Mouse (Mus musculus): Measurements from ENCODE around the gene Sh3bgrl2. TPM values are rescaled to one million over a fixed set of nuclear protein-coding genes. Genes with fewer than 3 reads are reported as not detected.

The Sh3bgrl2 gene
- polyA plus RNA-seq, 1 experiment from 2014 or later: 33.2 TPM

GRCm38 (mm10) chr9:83628669-83629612, 80.8 kb downstream of the Sh3bgrl2 start:
- no peak for ATAC-seq (ENCODE audit: insufficient read depth, low FRiP score)
- 43% methylated on average over 19 of the region's 19 CpGs for WGBS
- Histone ChIP-seq H3K9ac (ENCODE audit: low read length) (no peak overlapping the region), H3K4me3 (replicated peaks; ENCODE audit: low read length) (no peak overlapping the region), H3K27ac (ENCODE audit: low read length) (no peak overlapping the region), H3K36me3 (ENCODE audit: control insufficient read depth, insufficient read depth, low read length) (no peaks in the 10 kb centered on the region), H3K9me3 (replicated peaks; ENCODE audit: control insufficient read depth, low read length) (no peaks in the 10 kb centered on the region), H3K27me3 (ENCODE audit: control insufficient read depth, insufficient read depth, low read length) (no peaks in the 10 kb centered on the region), H3K4me1 (ENCODE audit: control insufficient read depth, insufficient read depth, low read length) (peaks cover 5% of the 10 kb centered on the region), H3K4me2 (ENCODE audit: low read depth, low read length) (0 out of 2 replicates have a peak overlapping the region, but pooled peaks have one; percentile 13)

DNA sequence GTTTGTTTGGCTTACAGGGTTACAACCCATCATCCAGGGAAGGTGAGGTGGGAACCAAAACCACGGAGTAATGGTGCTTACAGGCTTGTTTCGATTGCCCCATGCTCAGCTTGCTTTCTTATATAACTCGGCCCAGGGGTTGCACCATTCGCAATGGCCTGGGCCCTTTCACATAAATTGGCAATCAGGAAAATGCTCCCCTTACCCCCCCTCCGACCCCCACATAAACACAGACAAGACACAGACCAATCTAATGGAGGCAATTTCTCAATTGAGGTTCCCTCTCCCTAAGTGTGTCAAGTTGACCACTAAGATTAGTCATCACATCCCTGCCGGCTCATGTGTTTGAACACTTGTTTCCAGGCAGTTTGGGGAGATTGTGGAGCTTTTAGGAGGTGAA, 82.2 kb downstream of the Sh3bgrl2 start:
- no peaks in the 10 kb centered on the region for H3K36me3 ChIP-seq (ENCODE audit: control insufficient read depth, insufficient read depth, low read length)
- H3K27me3 ChIP-seq (ENCODE audit: control insufficient read depth, insufficient read depth, low read length): no peaks in the 10 kb centered on the region
- no peak overlapping the region for H3K4me3 ChIP-seq (replicated peaks; ENCODE audit: low read length)
- H3K4me1 ChIP-seq (ENCODE audit: control insufficient read depth, insufficient read depth, low read length): peaks cover 5% of the 10 kb centered on the region
- WGBS: 72% methylated on average over 6 of the region's 6 CpGs
- ATAC-seq (ENCODE audit: insufficient read depth, low FRiP score): no peak
- no peak overlapping the region for H3K27ac ChIP-seq (ENCODE audit: low read length)
- no peak overlapping the region for H3K4me2 ChIP-seq (ENCODE audit: low read depth, low read length)
- H3K9ac ChIP-seq (ENCODE audit: low read length): no peak overlapping the region
- no peaks in the 10 kb centered on the region for H3K9me3 ChIP-seq (replicated peaks; ENCODE audit: control insufficient read depth, low read length)

GRCm38 (mm10) chr9:83631920-83632319, 83.8 kb downstream of the Sh3bgrl2 start:
- Histone ChIP-seq H3K4me3 (replicated peaks; ENCODE audit: low read length) (no peak overlapping the region), H3K4me2 (ENCODE audit: low read depth, low read length) (no peak overlapping the region), H3K9me3 (replicated peaks; ENCODE audit: control insufficient read depth, low read length) (no peaks in the 10 kb centered on the region), H3K27ac (ENCODE audit: low read length) (no peak overlapping the region), H3K4me1 (ENCODE audit: control insufficient read depth, insufficient read depth, low read length) (peaks cover 5% of the 10 kb centered on the region), H3K27me3 (ENCODE audit: control insufficient read depth, insufficient read depth, low read length) (no peaks in the 10 kb centered on the region), H3K36me3 (ENCODE audit: control insufficient read depth, insufficient read depth, low read length) (no peaks in the 10 kb centered on the region), H3K9ac (ENCODE audit: low read length) (no peak overlapping the region)
- 38% methylated on average over 5 of the region's 5 CpGs for WGBS
- ATAC-seq (ENCODE audit: insufficient read depth, low FRiP score): no peak

DNA sequence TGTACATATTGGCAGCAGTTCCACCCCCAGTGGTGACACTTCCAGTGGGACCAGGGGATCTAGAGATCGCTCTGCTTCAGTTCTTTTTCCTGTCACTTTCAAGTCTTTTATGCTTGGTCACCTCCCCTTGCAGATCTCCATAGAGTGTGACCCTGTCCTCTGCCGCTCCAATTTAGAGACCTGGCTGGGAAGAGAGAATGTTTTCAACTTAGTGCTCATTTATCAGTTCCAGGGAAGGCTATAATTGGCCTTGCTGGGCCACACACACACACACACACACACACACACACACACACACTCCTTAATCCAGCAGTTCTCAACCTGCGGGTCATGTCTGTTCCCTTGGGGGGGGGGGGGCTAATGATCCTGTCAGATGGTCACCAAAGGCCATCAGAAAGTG, 86.6 kb downstream of the Sh3bgrl2 start:
- no peaks in the 10 kb centered on the region for H3K9me3 ChIP-seq (replicated peaks; ENCODE audit: control insufficient read depth, low read length)
- H3K4me2 ChIP-seq (ENCODE audit: low read depth, low read length): no peak overlapping the region
- 62% methylated on average over 3 of the region's 3 CpGs for WGBS
- ATAC-seq (ENCODE audit: insufficient read depth, low FRiP score): no peak
- H3K4me1 ChIP-seq (ENCODE audit: control insufficient read depth, insufficient read depth, low read length): no peaks in the 10 kb centered on the region
- H3K9ac ChIP-seq (ENCODE audit: low read length): no peak overlapping the region
- no peaks in the 10 kb centered on the region for H3K27me3 ChIP-seq (ENCODE audit: control insufficient read depth, insufficient read depth, low read length)
- no peaks in the 10 kb centered on the region for H3K36me3 ChIP-seq (ENCODE audit: control insufficient read depth, insufficient read depth, low read length)
- no peak overlapping the region for H3K27ac ChIP-seq (ENCODE audit: low read length)
- H3K4me3 ChIP-seq (replicated peaks; ENCODE audit: low read length): no peak overlapping the region

GRCm38 (mm10) chr9:83635997-83636396, 87.9 kb downstream of the Sh3bgrl2 start:
- Histone ChIP-seq H3K9me3 (replicated peaks; ENCODE audit: control insufficient read depth, low read length) (no peaks in the 10 kb centered on the region), H3K4me3 (replicated peaks; ENCODE audit: low read length) (no peak overlapping the region), H3K4me2 (ENCODE audit: low read depth, low read length) (no peak overlapping the region), H3K4me1 (ENCODE audit: control insufficient read depth, insufficient read depth, low read length) (no peaks in the 10 kb centered on the region), H3K27ac (ENCODE audit: low read length) (no peak overlapping the region), H3K9ac (ENCODE audit: low read length) (no peak overlapping the region), H3K36me3 (ENCODE audit: control insufficient read depth, insufficient read depth, low read length) (no peaks in the 10 kb centered on the region), H3K27me3 (ENCODE audit: control insufficient read depth, insufficient read depth, low read length) (no peaks in the 10 kb centered on the region)
- WGBS: 16% methylated on average over 7 of the region's 7 CpGs
- no peak for ATAC-seq (ENCODE audit: insufficient read depth, low FRiP score)

GRCm38 (mm10) chr9:83643139-83643538, 95.0 kb downstream of the Sh3bgrl2 start:
- ATAC-seq (ENCODE audit: insufficient read depth, low FRiP score): no peak
- 50% methylated on average over 4 of the region's 4 CpGs for WGBS

GRCm38 (mm10) chr9:83643833-83644232, 95.7 kb downstream of the Sh3bgrl2 start:
- WGBS: 46% methylated on average over 4 of the region's 4 CpGs
- H3K4me3 ChIP-seq (replicated peaks; ENCODE audit: low read length): no peak overlapping the region
- H3K27ac ChIP-seq (ENCODE audit: low read length): no peak overlapping the region
- H3K4me2 ChIP-seq (ENCODE audit: low read depth, low read length): no peak overlapping the region
- H3K4me1 ChIP-seq (ENCODE audit: control insufficient read depth, insufficient read depth, low read length): 0 out of 2 replicates have a peak, but pooled peaks cover 5% of the 10 kb centered on the region
- H3K27me3 ChIP-seq (ENCODE audit: control insufficient read depth, insufficient read depth, low read length): no peaks in the 10 kb centered on the region
- H3K9me3 ChIP-seq (replicated peaks; ENCODE audit: control insufficient read depth, low read length): no peaks in the 10 kb centered on the region
- ATAC-seq (ENCODE audit: insufficient read depth, low FRiP score): no peak
- no peaks in the 10 kb centered on the region for H3K36me3 ChIP-seq (ENCODE audit: control insufficient read depth, insufficient read depth, low read length)
- H3K9ac ChIP-seq (ENCODE audit: low read length): no peak overlapping the region

More at GRCm38 (mm10) chr9:83643139-83643538, 95.0 kb downstream of the Sh3bgrl2 start:
- Histone ChIP-seq H3K9me3 (replicated peaks; ENCODE audit: control insufficient read depth, low read length) (no peaks in the 10 kb centered on the region), H3K4me2 (ENCODE audit: low read depth, low read length) (no peak overlapping the region), H3K9ac (ENCODE audit: low read length) (no peak overlapping the region), H3K27me3 (ENCODE audit: control insufficient read depth, insufficient read depth, low read length) (no peaks in the 10 kb centered on the region), H3K36me3 (ENCODE audit: control insufficient read depth, insufficient read depth, low read length) (no peaks in the 10 kb centered on the region), H3K27ac (ENCODE audit: low read length) (no peak overlapping the region), H3K4me3 (replicated peaks; ENCODE audit: low read length) (no peak overlapping the region), H3K4me1 (ENCODE audit: control insufficient read depth, insufficient read depth, low read length) (0 out of 2 replicates have a peak, but pooled peaks cover 5% of the 10 kb centered on the region)

DNA sequence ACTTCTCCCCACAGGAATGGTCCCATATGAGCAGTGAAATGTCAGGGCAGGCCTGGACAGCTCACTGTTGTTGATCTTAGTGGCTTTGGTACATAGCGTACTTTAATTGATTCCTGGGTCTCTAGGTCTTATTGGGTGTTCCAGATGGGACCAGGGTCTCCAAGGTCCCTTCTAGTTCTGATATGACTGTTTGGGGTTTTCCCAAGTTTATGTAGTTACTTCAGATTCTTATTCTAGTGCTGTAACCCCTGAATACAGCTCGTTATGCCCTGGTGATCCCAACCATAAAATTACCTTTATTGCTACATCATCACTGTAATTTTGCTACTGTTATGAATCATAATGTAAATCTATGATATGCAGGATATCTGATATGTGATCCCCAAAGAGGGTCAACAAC, 98.1 kb downstream of the Sh3bgrl2 start:
- Histone ChIP-seq H3K4me2 (ENCODE audit: low read depth, low read length) (no peak overlapping the region), H3K27ac (ENCODE audit: low read length) (no peak overlapping the region), H3K36me3 (ENCODE audit: control insufficient read depth, insufficient read depth, low read length) (no peaks in the 10 kb centered on the region), H3K4me3 (replicated peaks; ENCODE audit: low read length) (no peak overlapping the region), H3K9me3 (replicated peaks; ENCODE audit: control insufficient read depth, low read length) (no peaks in the 10 kb centered on the region), H3K27me3 (ENCODE audit: control insufficient read depth, insufficient read depth, low read length) (no peaks in the 10 kb centered on the region), H3K9ac (ENCODE audit: low read length) (no peak overlapping the region), H3K4me1 (ENCODE audit: control insufficient read depth, insufficient read depth, low read length) (0 out of 2 replicates have a peak, but pooled peaks cover 5% of the 10 kb centered on the region)
- ATAC-seq (ENCODE audit: insufficient read depth, low FRiP score): no peak
- 84% methylated on average over 2 of the region's 2 CpGs for WGBS

DNA sequence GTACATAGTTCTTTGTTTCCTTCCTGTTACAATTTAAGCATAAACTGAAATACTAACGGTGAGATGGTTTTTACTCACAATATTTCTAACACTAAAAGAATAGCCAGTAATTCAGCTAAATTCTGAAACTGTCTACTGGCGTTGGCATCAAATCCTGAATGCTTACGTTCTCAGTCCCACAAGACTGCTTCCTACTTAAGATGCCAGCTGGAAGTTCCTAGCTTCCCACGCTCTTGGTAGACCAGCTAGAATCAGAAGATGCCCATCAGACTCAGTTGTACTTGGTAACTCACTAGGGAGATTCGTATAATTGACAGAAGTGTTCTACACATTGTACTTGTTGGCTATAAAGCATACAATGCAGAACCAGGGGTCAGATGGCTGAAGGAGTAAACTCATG, 98.6 kb downstream of the Sh3bgrl2 start:
- Histone ChIP-seq H3K27me3 (ENCODE audit: control insufficient read depth, insufficient read depth, low read length) (no peaks in the 10 kb centered on the region), H3K4me1 (ENCODE audit: control insufficient read depth, insufficient read depth, low read length) (0 out of 2 replicates have a peak, but pooled peaks cover 5% of the 10 kb centered on the region), H3K9ac (ENCODE audit: low read length) (no peak overlapping the region), H3K4me3 (replicated peaks; ENCODE audit: low read length) (no peak overlapping the region), H3K36me3 (ENCODE audit: control insufficient read depth, insufficient read depth, low read length) (no peaks in the 10 kb centered on the region), H3K9me3 (replicated peaks; ENCODE audit: control insufficient read depth, low read length) (no peaks in the 10 kb centered on the region), H3K4me2 (ENCODE audit: low read depth, low read length) (no peak overlapping the region), H3K27ac (ENCODE audit: low read length) (no peak overlapping the region)
- no peak for ATAC-seq (ENCODE audit: insufficient read depth, low FRiP score)
- 90% methylated on average over 5 of the region's 5 CpGs for WGBS
